Mouse (Mus musculus): Measurements from ENCODE around the gene Olfr19.

- TF ChIP-seq POLR2A (IDR thresholded peaks at IDR 0.05; ENCODE audit: insufficient read depth, low read length) = no peak
- TF ChIP-seq CTCF (IDR thresholded peaks at IDR 0.05; ENCODE audit: low read depth, low read length) = no peak
Observed at GRCm38 (mm10) chr16:16684053-16684452, 7.8 kb upstream of the Olfr19 start.

Data from ES-Bruce4 (cell line).